In the genomic region with DNA sequence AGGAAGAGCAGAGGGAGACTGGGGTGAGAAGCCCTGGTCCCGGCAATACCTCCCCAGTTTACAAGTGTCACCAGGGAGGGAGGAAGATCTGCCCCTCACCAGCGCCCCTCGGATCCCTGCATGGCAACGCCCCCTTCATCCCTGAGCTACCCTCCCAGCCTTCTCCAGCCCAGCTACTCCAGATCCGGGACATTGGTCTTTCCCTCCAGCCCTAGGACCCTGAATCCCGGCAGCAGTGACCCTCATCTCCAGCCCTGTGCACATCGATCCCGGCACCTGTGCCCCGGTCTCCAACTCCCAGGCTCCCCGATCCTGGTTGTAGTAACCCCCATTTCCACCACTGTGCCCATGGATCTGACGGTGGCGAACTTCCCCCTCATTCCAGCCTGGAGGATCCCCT, we compare ENCODE assay signal across 8 mouse cellular contexts. TPM values are rescaled to one million over a fixed set of nuclear protein-coding genes. Genes with fewer than 3 reads are reported as not detected.
A peak's percentile ranks its signal among the peaks of the same experiment; 100 is the strongest.
DNase-seq lines count a peak whose midpoint lies in the region; ATAC-seq and TF ChIP-seq lines count a peak whose summit lies in the region.

No protein-coding gene starts in this region.

- H3K9me3 ChIP-seq in lung, embryonic 16.5 days (ENCODE audit: control insufficient read depth, low read length), result no peaks in the 10 kb centered on the region
- no peaks in the 10 kb centered on the region for H3K9me3 ChIP-seq in embryonic facial prominence, embryonic 13.5 days
- no peaks in the 10 kb centered on the region for H3K9me3 ChIP-seq in intestine, postnatal 0 days (ENCODE audit: control insufficient read depth)
- H3K9me3 ChIP-seq in neural tube, embryonic 15.5 days (replicated peaks), result no peaks in the 10 kb centered on the region

- no peak for TF ChIP-seq CTCF in intestine, postnatal 0 days (IDR thresholded peaks at IDR 0.05; ENCODE audit: low read depth)

- H3K4me2 ChIP-seq in lung, embryonic 16.5 days (ENCODE audit: low read depth, low read length), result peak overlapping the region; percentile 99
- H3K4me2 ChIP-seq in embryonic facial prominence, embryonic 13.5 days, result peak overlapping the region; percentile 97
- peak overlapping the region; percentile 99 for H3K4me2 ChIP-seq in intestine, postnatal 0 days (replicated peaks; ENCODE audit: low read depth)
- peak overlapping the region; percentile 71 for H3K4me2 ChIP-seq in neural tube, embryonic 15.5 days

- H3K9ac ChIP-seq in lung, embryonic 16.5 days (ENCODE audit: low read length), result peak overlapping the region; percentile 77
- peak overlapping the region; percentile 81 for H3K9ac ChIP-seq in embryonic facial prominence, embryonic 13.5 days
- H3K9ac ChIP-seq in intestine, postnatal 0 days (ENCODE audit: low read depth, low read length), result peak overlapping the region; percentile 54
- H3K9ac ChIP-seq in neural tube, embryonic 15.5 days (replicated peaks), result peak overlapping the region; percentile 72

- under 1% methylated on average over 12 of the region's 12 CpGs for WGBS in lung, embryonic 16.5 days
- WGBS in embryonic facial prominence, embryonic 13.5 days, result under 1% methylated on average over 12 of the region's 12 CpGs
- WGBS in intestine, postnatal 0 days, result under 1% methylated on average over 12 of the region's 12 CpGs
- 2% methylated on average over 12 of the region's 12 CpGs for WGBS in neural tube, embryonic 15.5 days

- H3K4me3 ChIP-seq in lung, embryonic 16.5 days (ENCODE audit: low read length), result peak overlapping the region; percentile 80
- H3K4me3 ChIP-seq in embryonic facial prominence, embryonic 13.5 days, result peak overlapping the region; percentile 77
- H3K4me3 ChIP-seq in intestine, postnatal 0 days (ENCODE audit: low read depth, low read length), result peak overlapping the region; percentile 58
- H3K4me3 ChIP-seq in neural tube, embryonic 15.5 days (replicated peaks), result peak overlapping the region; percentile 55

- peak overlapping the region; percentile 73 for H3K27ac ChIP-seq in lung, embryonic 16.5 days (ENCODE audit: low read length)
- peak overlapping the region; percentile 85 for H3K27ac ChIP-seq in embryonic facial prominence, embryonic 13.5 days
- H3K27ac ChIP-seq in intestine, postnatal 0 days (ENCODE audit: low read depth, low read length), result peak overlapping the region; percentile 47
- H3K27ac ChIP-seq in neural tube, embryonic 15.5 days (replicated peaks), result peak overlapping the region; percentile 83

- H3K27me3 ChIP-seq in lung, embryonic 16.5 days (ENCODE audit: control insufficient read depth, insufficient read depth, low read depth, low read length), result no peaks in the 10 kb centered on the region
- H3K27me3 ChIP-seq in embryonic facial prominence, embryonic 13.5 days, result no peaks in the 10 kb centered on the region
- no peaks in the 10 kb centered on the region for H3K27me3 ChIP-seq in intestine, postnatal 0 days (replicated peaks; ENCODE audit: control insufficient read depth, insufficient read depth, low read length)
- H3K27me3 ChIP-seq in neural tube, embryonic 15.5 days (replicated peaks), result no peaks in the 10 kb centered on the region

- H3K36me3 ChIP-seq in lung, embryonic 16.5 days (ENCODE audit: control insufficient read depth, insufficient read depth, low read length), result no peaks in the 10 kb centered on the region
- H3K36me3 ChIP-seq in embryonic facial prominence, embryonic 13.5 days, result peaks cover 19% of the 10 kb centered on the region
- H3K36me3 ChIP-seq in intestine, postnatal 0 days (ENCODE audit: control insufficient read depth, insufficient read depth), result peaks cover 17% of the 10 kb centered on the region
- peaks cover 23% of the 10 kb centered on the region for H3K36me3 ChIP-seq in neural tube, embryonic 15.5 days

- no peak for DNase-seq in lung, postnatal 36 days
- DNase-seq in spleen, postnatal 10 days (ENCODE audit: low spot score in 2 of 2), result no peak
- DNase-seq in frontal cortex, postnatal 25 days (ENCODE audit: low spot score in 2 of 2), result no peak
- DNase-seq in right cerebral cortex, postnatal 36 days (ENCODE audit: low spot score in 2 of 2), result no peak

- H3K4me1 ChIP-seq in lung, embryonic 16.5 days (replicated peaks; ENCODE audit: control insufficient read depth, insufficient read depth, low read length), result peaks cover 22% of the 10 kb centered on the region
- H3K4me1 ChIP-seq in embryonic facial prominence, embryonic 13.5 days, result peaks cover 35% of the 10 kb centered on the region
- peaks cover 3% of the 10 kb centered on the region; the same call in 1 of the 2 replicates for H3K4me1 ChIP-seq in intestine, postnatal 0 days (replicated peaks; ENCODE audit: control insufficient read depth, insufficient read depth, low read length)
- peaks cover 36% of the 10 kb centered on the region for H3K4me1 ChIP-seq in neural tube, embryonic 15.5 days

- ATAC-seq in lung, embryonic 16.5 days (ENCODE audit: low read depth), result no peak
- ATAC-seq in embryonic facial prominence, embryonic 13.5 days (ENCODE audit: insufficient number of reproducible peaks, insufficient read depth, low FRiP score, low TSS enrichment, low read depth), result peak; percentile 8; the same call in 1 of the 2 replicates
- ATAC-seq in intestine, postnatal 0 days, result no peak; the same call in 1 of the 2 replicates
- ATAC-seq in neural tube, embryonic 15.5 days (ENCODE audit: low FRiP score), result peak; percentile 32

RNA-seq across cellular contexts. Expression of gene Mvd, which starts 0.4 kb away (rescaled TPM):
- 19.8 and 20.6 TPM in 2 replicates for polyA plus RNA-seq in lung, embryonic 16.5 days (2015; fragmentation: Nextera tagmentation; extraction: Ambion mirVana)
- polyA plus RNA-seq in embryonic facial prominence, embryonic 13.5 days (2015; fragmentation: Nextera tagmentation; extraction: Ambion mirVana), result 34.8 and 43.3 TPM in 2 replicates
- polyA plus RNA-seq in intestine, postnatal 0 days (2015; fragmentation: Nextera tagmentation; extraction: Ambion mirVana), result 18.7 and 19.2 TPM in 2 replicates
- polyA plus RNA-seq in neural tube, embryonic 15.5 days (2015; fragmentation: Nextera tagmentation; extraction: Ambion mirVana), result 65.9 and 73.2 TPM in 2 replicates

RNA-seq across cellular contexts. Expression of gene Cyba, which starts 10.1 kb away (rescaled TPM):
- 219 and 241 TPM in 2 replicates for polyA plus RNA-seq in lung, embryonic 16.5 days (2015; fragmentation: Nextera tagmentation; extraction: Ambion mirVana)
- 118 and 120 TPM in 2 replicates for polyA plus RNA-seq in embryonic facial prominence, embryonic 13.5 days (2015; fragmentation: Nextera tagmentation; extraction: Ambion mirVana)
- polyA plus RNA-seq in intestine, postnatal 0 days (2015; fragmentation: Nextera tagmentation; extraction: Ambion mirVana), result 292 and 312 TPM in 2 replicates
- 46.0 and 94.9 TPM in 2 replicates for polyA plus RNA-seq in neural tube, embryonic 15.5 days (2015; fragmentation: Nextera tagmentation; extraction: Ambion mirVana)

RNA-seq across cellular contexts. Expression of gene Snai3, which starts 17.8 kb away (rescaled TPM):
- 1.3 and 1.5 TPM in 2 replicates for polyA plus RNA-seq in lung, embryonic 16.5 days (2015; fragmentation: Nextera tagmentation; extraction: Ambion mirVana)
- polyA plus RNA-seq in embryonic facial prominence, embryonic 13.5 days (2015; fragmentation: Nextera tagmentation; extraction: Ambion mirVana), result 1.2 TPM in 2 replicates
- 0.33 and 0.46 TPM in 2 replicates for polyA plus RNA-seq in intestine, postnatal 0 days (2015; fragmentation: Nextera tagmentation; extraction: Ambion mirVana)
- 0.12 and 1.1 TPM in 2 replicates for polyA plus RNA-seq in neural tube, embryonic 15.5 days (2015; fragmentation: Nextera tagmentation; extraction: Ambion mirVana)

RNA-seq across cellular contexts. Expression of gene Il17c, which starts 21.0 kb away (rescaled TPM):
- polyA plus RNA-seq in lung, embryonic 16.5 days (2015; fragmentation: Nextera tagmentation; extraction: Ambion mirVana), result not detected in 2 replicates
- polyA plus RNA-seq in embryonic facial prominence, embryonic 13.5 days (2015; fragmentation: Nextera tagmentation; extraction: Ambion mirVana), result 0.31 TPM in 1 of 2 replicates, not detected in the other
- polyA plus RNA-seq in intestine, postnatal 0 days (2015; fragmentation: Nextera tagmentation; extraction: Ambion mirVana), result not detected in 2 replicates
- not detected in 2 replicates for polyA plus RNA-seq in neural tube, embryonic 15.5 days (2015; fragmentation: Nextera tagmentation; extraction: Ambion mirVana)

RNA-seq across cellular contexts. Expression of gene Rnf166, which starts 33.1 kb away (rescaled TPM):
- 38.1 and 40.1 TPM in 2 replicates for polyA plus RNA-seq in lung, embryonic 16.5 days (2015; fragmentation: Nextera tagmentation; extraction: Ambion mirVana)
- 51.1 and 51.3 TPM in 2 replicates for polyA plus RNA-seq in embryonic facial prominence, embryonic 13.5 days (2015; fragmentation: Nextera tagmentation; extraction: Ambion mirVana)
- 22.7 and 22.8 TPM in 2 replicates for polyA plus RNA-seq in intestine, postnatal 0 days (2015; fragmentation: Nextera tagmentation; extraction: Ambion mirVana)
- 34.9 and 36.8 TPM in 2 replicates for polyA plus RNA-seq in neural tube, embryonic 15.5 days (2015; fragmentation: Nextera tagmentation; extraction: Ambion mirVana)

Comparison
In these comparisons a context has a peak if more than half of its experiments do, and no peak if none do; other contexts are left out.
1. ATAC-seq: peak in embryonic facial prominence, embryonic 13.5 days (single experiment) and neural tube, embryonic 15.5 days (single experiment); none in lung, embryonic 16.5 days (single experiment) and intestine, postnatal 0 days (single experiment).
2. Peak in every context shown above with its lines, with median percentiles within 50 percentile points of each other: H3K27ac ChIP-seq, H3K4me2 ChIP-seq, H3K4me3 ChIP-seq and H3K9ac ChIP-seq.